Mouse (Mus musculus) ES-CJ7 (cell line): ENCODE data around the gene Sfxn2.
A peak's percentile ranks its signal among the peaks of the same experiment; 100 is the strongest.
"Not testable (repeated sequence)": the region's sequence is repeated elsewhere in the genome, so short reads cannot be mapped to it uniquely, and the experiment has no call there.

ENCODE experiments used
- DNase-seq: peaks from one replicate; pipeline ENCODE4 v3.0.0; 2011; ENCODE audit warnings: low read depth, low spot score

Sfxn2 gene

GRCm38 (mm10) chr19:46542750-46543149 lies 30.4 kb upstream of the Sfxn2 start:
- DNase-seq = no peak

GRCm38 (mm10) chr19:46547565-46547964 lies 25.6 kb upstream of the Sfxn2 start:
- no peak for DNase-seq

DNA sequence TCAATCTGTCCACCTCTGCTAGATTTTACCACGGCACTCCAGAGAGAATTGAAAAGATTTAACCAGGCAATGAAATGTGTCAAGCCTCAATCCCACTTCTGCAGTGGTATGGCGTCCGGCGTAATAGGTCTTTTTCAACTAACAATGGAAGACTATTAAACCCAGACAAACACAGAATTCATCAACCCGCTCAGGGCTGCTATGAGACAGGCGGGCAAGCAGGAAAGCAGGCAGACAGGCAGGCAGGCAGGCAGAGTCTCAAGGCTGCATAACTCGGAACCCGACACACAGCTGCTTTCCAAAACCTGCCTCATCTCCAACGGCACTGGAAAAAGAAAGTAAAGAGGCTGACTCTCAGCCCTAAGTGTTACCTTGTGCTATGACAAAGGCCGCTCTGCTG lies 25.1 kb upstream of the Sfxn2 start:
- DNase-seq = no peak

DNA sequence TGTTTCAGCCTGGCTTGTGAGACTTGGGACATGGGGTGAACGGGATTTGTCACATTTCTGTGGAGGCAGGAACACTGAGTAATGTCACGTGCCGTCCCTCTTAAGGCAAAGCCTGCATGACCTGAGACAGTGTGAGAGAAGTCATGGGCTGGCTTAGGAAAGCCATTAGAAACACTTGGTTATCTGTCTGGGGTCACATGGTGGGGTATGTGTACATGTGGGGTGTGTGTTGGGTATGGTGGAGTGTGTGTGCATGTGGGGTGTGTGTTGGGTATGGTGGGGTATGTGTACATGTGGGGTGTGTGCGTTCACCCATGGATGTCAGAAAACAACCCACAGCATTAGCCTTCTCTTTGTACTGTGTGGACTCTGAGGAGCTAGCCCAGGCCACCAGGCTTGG lies 22.8 kb upstream of the Sfxn2 start:
- DNase-seq = no peak

- no peak for DNase-seq
Observed at GRCm38 (mm10) chr19:46552496-46552895, 20.7 kb upstream of the Sfxn2 start.

DNA sequence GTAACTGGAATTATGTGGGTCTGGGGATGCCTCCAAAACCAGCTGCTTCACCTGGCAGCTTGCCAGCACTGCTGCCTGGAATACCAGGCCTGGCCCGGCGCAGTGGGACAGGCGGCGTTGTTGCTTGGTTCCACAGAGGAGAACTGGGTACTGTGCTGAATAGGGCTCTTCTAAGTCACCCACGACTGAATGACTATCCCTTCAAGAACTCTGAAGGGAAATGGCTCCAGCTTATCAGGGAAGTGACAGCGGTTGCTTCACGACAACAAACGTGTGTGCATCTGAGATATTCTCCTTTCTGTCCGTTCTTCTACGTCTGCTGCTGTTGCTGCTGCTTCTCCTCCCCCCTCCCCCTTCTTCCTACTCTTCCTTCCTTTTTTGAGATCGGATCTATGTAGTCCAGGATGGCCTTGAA lies 19.6 kb upstream of the Sfxn2 start:
- DNase-seq = no peak

- DNase-seq = no peak
Observed at GRCm38 (mm10) chr19:46558009-46558408, 15.2 kb upstream of the Sfxn2 start.

DNA sequence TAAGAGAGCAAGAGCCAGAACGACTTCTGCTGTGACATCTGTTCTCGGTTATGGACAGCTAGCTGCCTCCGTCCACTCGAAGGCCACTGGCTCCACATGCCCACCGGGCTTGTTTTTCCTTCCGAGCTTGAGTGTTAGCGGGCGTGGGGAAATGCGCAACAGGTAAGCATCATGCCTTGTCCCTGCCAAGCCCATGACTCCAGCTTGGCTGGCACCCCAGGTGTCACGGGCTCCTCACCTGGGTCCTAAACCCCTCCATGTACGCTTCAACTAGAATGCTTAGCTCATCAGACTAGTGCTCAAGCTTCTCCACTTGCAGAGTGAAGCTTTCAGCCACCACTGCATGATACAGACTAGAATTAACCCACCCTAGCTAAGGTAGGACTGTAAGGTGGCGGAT lies 14.5 kb upstream of the Sfxn2 start:
- no peak for DNase-seq

DNA sequence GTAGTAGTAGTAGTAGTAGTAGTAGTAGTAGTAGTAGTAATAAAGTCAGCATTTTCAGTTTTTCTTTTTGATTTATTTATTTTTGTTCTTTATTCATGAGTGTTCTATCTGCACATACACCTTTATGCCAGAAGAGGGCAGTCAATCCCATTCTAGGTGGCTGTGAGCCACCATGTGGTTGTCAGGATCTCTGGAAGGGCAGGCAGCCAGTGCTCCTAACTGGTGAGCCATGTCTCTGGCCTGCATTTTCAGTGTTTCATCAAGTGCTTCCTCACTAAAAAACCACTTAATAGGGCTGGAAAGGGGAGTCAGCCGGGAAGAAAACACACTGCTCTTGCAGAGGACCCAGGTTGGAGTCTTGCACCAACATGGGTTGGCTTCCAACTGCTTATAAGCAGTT lies 11.0 kb upstream of the Sfxn2 start:
- peak; percentile 72 for DNase-seq

DNA sequence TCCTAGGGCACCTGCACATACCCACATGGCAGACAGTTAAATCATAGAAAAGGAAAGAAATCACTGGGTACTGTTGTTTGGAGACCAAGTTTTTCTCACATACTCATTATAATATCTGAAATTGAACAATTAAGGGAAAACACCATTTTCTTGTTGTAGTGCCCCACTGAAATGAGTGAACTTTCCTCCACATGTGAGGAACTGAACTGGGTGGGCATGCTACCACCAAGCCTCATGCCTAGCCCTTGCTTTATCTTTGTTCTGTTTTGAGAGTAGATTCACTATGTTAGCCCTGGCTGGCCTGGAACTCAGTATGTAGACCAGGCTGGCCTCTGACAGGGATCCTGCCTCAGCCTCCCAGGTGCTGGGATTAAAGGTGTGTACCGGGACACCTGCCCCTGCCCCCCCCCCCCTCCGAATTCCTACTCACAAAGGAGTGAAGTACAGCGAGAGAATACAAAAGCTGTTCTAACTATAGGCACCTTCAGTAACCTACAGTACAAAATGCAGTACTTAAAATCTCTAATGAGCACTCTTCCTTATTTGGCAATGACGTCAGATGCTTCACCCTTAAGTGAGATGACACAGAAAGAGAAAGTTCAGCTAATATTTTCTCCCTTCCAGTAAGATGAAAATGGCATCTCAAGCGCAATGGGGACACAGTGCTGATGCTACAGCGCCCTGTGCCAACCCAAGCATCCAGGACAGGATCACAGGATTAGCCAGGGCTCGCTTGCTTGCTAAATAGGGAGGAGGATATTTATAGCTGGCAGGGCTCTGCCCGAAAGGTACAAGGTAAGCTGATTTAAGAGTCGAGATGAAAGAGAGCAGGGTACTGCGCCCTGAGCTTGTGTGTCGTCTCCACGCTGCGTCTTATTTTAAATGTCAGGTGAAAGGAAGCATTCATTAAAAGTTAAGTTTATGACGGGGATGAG lies 10.3 kb upstream of the Sfxn2 start:
- no peak for DNase-seq

GRCm38 (mm10) chr19:46563603-46564002 lies 9.6 kb upstream of the Sfxn2 start:
- no peak for DNase-seq

- no peak for DNase-seq
Observed at GRCm38 (mm10) chr19:46564043-46564462, 9.1 kb upstream of the Sfxn2 start.

GRCm38 (mm10) chr19:46571211-46571877 lies 1.8 kb upstream of the Sfxn2 start:
- not testable (repeated sequence) for DNase-seq

DNA sequence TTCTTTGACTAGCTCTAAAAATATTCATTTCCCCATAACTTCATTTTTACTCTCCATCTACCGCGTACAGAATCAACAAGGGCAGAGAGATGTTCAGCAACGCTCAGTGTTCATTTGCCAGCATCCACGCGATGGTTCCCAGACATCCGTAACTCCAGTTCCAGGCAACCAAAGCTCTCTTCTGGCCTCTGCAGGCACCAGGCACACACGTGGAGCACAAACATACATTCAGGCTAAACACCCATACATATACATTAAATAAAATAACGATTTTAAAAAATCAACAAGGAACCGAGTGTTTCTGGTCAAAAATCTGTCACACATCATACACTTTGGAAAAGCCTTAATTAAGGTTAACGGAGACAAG lies 1.3 kb upstream of the Sfxn2 start:
- DNase-seq = no peak

DNA sequence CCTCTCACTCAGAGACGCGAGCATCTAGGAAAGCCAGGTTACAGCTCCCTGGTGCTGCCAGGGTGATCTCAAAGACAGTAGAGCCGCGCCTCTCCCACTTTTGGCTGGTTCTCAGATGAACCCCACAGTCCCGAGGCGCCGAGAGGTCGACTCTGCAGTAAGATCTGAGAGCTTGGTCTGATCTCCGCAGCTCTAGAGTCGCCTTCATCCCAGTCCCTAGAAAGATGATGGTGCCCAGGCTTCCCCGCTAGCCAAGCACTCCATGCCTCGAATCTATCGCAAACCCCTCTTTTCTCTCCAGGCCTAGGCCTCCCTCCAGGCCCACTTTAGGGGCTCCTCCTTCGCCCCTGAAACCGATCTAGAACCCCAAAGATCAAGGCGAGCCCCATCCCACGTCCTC lies 617 bp upstream of the Sfxn2 start:
- peak; percentile 42 for DNase-seq

DNA sequence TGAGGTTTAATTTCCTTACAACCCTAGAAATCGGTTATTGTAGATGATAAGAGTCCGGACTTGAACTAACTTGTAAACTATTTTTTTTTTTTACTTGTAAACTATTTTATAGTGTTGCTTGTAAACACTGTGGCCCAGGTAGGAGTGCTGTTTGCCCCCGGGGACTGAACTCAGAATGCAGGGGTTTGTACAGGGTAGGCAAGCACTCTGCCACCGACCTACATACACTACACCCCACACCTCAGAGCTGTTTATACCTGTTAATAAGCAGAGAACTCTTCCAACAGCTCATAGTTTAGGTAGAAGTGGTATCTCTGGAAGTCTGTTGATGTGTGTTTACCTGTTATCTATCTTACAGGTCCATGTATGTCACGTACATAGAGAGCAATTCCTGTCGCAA lies 825 bp downstream of the Sfxn2 start:
- no peak for DNase-seq

DNA sequence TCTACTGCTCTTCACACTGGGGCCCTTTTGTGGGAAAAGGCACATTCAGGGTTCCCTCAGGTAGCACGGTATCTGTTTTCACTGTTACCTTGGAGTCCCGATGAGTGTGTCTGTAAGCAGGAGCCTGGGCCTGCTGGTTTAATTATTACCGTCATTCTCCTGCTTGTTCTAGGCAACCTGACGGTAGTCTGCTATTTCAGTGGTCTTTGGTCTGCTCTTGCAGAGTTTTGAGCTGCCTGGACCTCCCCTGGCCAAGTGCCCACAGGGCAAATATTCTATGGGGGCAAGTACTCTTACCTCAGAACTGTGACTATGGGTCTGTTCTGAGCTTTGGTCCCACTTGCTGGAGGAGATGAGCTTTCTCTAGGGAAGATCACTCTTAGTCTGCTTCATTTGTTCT lies 2.0 kb downstream of the Sfxn2 start:
- no peak for DNase-seq

DNA sequence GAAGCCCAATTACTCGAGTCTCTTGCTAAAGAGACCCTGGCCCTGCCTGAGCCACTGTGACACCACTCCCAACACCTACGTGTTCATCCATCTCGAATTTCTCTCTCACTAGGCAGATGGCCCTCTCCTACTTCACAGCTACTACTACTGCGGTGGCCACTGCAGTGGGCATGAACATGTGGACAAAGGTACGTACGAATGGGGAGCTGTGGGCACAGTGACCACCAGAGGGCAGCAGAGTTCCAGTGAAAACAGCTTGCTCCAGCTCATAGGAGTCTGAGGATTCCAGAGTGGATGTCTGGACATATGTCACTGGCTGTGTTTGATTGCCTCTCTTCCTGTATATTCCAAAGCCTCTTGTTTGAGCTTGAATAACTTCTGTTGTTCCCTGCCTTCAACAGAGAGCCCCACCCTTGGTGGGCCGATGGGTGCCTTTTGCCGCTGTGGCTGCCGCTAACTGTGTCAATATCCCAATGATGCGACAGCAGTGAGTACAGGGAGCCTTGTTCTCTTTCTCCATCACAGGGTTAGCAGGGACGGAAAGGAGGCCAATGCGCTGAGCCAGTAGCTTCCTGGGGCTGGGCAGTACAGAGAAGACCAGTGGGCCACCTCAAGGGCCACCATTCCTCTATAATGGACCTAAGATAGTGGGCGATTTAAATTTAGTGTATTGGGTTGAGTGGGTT lies 14.8 kb downstream of the Sfxn2 start:
- peak; percentile 46 for DNase-seq

- DNase-seq = no peak
Observed at GRCm38 (mm10) chr19:46591575-46591974, 18.4 kb downstream of the Sfxn2 start.

- no peak for DNase-seq
Observed at GRCm38 (mm10) chr19:46592751-46593439, 19.7 kb downstream of the Sfxn2 start.

GRCm38 (mm10) chr19:46598187-46598586 lies 25.0 kb downstream of the Sfxn2 start:
- DNase-seq = no peak

DNA sequence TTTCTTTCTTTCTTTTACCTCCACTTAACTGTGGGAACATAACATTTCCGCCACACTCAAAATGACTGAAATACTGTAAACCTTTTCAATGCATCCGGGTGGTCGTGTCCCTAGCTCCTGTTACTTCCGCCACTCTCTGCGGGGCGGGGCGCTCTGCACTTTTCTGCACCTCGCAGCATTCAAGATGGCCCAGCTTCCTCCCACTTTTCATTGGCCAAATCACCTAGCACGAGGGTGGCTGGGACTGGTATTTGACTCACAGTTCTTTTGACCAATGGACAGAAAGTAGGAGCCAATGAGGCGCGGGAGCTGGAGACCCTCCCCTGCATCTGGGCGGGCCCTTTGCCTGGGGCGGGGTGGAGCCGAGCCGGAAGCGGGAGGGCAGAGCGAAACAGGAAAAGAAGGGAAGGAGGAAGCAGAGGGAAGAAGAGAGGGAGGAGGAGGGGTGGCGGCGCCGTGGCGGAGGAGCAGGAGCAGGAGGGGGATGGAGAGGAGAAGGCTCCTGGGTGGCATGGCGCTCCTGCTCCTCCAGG lies 25.6 kb downstream of the Sfxn2 start, which contains the start of gene Wbp1l:
TSS of gene Wbp1l (plus strand) at position 365 of the 533 bp plus-strand sequence.
- peak; percentile 99 for DNase-seq
